Mouse (Mus musculus): ENCODE measurements around the gene Galnt3.

GRCm38 (mm10) chr2:66165025-66165424 lies 40.2 kb upstream of the Galnt3 start:
- TF ChIP-seq EP300 (IDR thresholded peaks at IDR 0.05; ENCODE audit: low read depth) = no peak
- TF ChIP-seq CTCF (IDR thresholded peaks at IDR 0.05; ENCODE audit: low read depth) = no peak

Measured in liver, postnatal 0 days (tissue).